Mouse (Mus musculus) stomach, postnatal 0 days (tissue): ENCODE measurements at regions not wholly inside any gene's neighbourhood (a gene's known extent, or its start where the extent isn't known, plus 50 kb on each side); places are given as distances from the start of the nearest gene placed in this dataset.

Source experiments
- CTCF ChIP-seq: IDR thresholded peaks from 2 replicates; pipeline ENCODE4 v1.5.1; 2016; ENCODE audit warnings: antibody characterized with exemption, low read depth, mild to moderate bottlenecking, moderate library complexity
- EP300 ChIP-seq: optimal IDR thresholded peaks from 2 replicates; pipeline ENCODE3; 2016; ENCODE audit warnings: antibody characterized with exemption

DNA sequence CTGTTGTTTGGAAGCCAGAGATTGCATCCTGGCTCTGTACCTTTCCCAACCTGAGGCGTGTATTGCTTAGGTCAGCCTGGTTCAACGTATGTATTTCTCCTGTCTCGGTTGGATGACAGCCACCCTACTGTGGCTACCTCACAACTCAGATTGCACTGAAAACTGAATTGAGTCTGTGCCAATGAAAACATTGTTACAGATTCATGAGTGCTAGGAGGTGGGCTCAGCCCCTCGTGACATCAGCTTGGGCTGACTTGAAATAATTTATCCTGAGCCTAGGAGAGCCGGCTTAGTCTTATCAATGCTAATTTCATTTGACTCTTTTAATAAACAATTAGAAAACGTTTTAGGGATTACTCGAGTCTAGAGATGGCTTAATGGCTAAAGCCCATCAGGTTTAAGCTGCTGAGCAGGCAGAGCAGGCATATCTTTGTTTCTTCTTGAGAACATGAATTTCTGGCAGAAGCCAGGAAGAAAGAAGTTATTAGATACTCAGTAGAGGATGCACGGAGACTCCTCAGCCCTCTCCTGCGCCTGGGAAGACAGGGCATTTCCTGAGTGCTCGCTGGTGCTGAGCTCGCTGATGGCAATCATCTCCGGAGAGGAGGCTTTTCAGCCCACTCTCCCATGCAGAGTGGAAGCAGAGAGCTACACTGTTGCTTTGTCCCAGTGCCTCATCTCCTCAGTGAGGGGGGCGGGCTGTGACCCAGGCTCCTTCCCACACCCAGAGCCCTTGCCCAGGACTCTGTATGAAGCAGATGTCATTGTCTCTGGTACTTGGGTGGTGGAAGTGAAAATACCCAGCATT, 120.9 kb upstream of the Trpc7 start:
- TF ChIP-seq CTCF, result no peak
- TF ChIP-seq EP300, result no peak
